Mouse (Mus musculus): ENCODE measurements around the gene Cwh43.
A peak's percentile ranks its signal among the peaks of the same experiment; 100 is the strongest.
"Not testable (repeated sequence)": the region's sequence is repeated elsewhere in the genome, so short reads cannot be mapped to it uniquely, and the experiment has no call there.

The Cwh43 gene

DNA sequence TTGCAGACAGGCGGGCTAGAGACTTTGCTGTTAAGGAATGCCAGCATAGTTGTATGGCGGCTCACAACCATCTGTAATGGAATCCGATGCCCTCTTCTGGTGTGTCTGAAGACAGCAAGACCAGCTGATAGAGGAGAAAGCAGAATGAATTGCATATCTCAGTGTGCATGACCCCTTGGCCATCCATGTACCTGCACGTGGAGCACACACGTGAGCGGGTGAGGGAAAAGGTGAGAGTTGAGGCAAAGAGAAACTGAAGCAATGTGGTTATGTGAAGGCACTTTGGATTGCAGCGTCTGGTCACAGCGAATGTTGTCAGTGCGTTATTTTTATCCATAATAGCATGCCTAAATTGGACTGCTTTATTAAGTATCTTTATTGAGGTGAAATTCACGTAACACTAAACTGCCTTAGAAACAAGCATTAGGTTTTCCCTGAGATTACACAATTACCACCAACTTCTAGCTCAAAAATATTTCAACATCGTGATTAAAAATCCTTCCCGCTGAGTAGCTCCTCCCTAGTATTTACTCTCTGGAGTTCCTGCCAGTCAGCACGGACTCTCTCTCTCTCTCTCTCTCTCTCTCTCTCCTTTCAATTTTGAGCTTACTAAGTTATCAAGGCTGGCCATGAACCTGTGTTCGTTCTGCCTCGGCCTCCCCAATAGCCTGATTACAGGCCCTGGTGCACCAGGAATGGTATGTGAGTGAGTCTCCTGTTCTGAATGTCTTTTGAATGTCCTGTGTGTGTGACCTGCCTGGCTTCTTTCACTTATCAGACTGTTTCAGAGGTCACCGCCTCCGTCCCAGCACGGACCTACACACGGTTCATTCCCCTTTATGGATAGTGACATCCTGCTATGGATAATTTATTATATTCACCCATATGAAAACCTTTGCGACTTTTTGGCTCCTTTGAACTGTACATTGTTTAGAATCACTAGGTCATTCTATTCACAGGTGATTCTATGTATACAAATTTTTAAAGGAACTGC lies 68.8 kb downstream of the Cwh43 start:
- DNase-seq (ENCODE audit: low spot score in 2 of 2): no peak

DNA sequence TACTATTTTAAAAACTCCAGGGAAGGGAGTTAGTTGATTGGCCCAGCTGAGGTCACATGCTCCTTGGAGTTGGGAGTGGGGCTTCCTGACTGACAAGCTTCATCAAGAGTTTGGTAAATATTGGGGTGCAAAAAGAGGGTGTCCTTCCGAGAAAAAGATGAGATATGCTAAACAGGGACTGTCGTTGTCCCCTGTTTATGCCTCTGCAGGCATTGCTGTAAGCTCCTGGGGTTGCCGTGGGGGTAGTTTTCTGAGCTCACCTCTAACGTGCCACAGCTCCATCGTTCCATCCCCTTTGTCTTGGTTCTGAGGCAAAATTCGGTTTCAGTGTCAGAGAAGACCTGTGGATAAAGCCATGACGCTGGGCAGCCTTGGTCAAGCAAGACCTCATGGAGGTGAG lies 74.8 kb downstream of the Cwh43 start, which contains the start of gene Dcun1d4:
Gene Dcun1d4, plus strand, starts transcription at position 301 of the 400 bp plus-strand sequence.
- no peak for DNase-seq (ENCODE audit: low spot score in 2 of 2)

DNA sequence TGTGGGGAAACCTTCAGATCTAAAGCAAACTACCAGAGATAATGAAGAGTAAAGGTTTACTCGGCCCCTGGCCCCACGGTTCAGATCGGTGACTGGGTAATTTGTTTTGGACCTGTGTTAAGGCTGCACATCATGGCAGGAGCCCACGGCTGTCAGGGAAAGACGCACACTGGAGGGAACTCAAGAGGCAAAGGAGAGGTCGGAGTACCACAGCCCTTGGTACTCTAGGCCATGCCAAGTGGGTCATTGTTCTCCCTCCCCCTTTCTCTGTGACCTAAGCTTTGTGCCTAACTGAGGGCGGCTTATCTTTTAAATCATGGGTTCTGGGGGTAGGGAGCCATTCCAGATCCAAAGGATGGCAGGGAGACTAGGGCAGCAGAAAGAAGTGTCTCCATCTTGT lies 75.5 kb downstream of the Cwh43 start:
- DNase-seq (ENCODE audit: low spot score in 2 of 2): no peak

DNA sequence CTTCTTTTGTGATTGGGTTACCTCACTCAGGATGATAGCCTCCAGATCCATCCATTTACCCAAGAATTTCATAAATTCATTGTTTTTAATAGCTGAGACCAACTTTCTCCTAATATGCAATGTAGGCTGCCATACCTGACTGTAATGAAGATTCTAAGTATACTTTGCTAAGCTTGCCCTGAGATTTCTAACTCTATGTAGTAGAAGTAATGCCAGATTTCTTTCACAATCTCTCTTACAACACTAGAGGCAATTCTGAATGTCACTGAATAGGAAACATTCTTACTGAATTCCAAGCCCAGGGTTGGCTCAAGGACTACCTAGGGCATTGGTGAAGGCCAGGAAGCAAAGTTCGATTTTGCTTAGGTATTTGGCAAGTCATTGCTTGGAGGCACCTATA lies 76.5 kb downstream of the Cwh43 start:
- not testable (repeated sequence) for DNase-seq (ENCODE audit: low spot score in 2 of 2)

DNA sequence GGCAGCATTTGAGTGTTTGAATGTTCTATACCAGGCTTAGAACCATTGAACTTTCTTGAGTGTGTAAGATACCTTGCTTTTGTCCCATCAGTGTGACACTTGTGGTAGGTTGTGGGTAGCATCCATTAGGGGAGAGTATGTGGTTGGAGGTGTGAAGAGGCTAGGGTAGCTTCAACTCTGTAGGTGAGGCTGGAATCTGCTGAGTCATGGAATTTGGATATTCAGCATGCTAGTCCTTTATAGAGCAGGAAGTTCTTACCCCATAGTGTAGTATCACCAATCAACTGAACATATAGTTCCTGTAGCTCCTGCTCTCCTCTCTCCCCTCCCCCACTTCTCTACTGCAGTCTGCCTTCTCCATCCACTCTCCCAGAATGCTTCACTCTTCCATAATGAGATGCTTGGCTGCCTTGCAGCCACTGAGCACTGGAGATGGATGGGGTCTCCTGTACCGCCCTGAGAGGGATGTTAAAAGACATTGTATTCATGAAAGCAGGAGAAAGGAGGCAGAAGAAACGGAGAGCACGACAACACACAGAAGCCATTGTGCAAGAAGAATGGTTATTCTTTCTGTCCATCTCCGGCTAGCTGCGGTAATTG lies 78.2 kb downstream of the Cwh43 start:
- no peak for DNase-seq (ENCODE audit: low spot score in 2 of 2)

DNA sequence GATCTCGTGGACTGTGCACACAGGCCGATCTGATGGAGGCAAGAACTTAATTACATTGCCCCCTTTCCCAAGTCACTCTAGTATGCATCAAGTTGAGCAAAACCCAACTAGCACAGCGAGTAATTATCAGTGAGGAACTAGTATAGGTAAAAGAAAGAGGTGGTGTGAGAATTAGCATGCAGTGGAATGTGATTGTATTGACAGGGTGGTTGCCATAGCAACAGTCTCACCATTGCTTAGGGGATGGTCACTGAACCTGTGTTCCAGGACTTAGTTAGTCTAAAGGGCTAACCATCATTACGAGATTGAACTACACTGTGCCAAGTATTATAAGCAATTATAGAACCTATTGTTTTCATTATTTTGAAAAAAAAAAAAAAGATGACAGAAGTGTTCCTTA lies 80.6 kb downstream of the Cwh43 start:
- no peak for DNase-seq (ENCODE audit: low spot score in 2 of 2)

DNA sequence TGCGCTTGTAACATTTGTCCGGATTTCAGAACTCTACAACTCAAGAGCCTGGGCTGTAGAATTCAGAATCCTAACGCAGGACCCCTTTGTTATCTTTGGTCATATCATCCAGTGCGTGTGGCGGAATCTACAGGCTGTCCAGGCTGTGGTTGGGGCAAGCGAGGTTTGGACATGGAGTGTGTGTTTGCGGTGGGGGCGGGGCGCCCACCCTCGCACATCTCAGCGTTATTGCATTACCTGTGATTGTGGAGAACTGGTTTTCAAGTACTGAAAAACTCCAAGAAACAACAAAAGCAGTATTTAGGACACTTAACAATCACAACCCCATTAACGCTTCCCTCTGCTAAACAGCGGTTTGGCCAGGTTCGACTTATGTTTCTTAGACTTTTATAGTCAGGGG lies 84.0 kb downstream of the Cwh43 start:
- DNase-seq (ENCODE audit: low spot score in 2 of 2): no peak

DNA sequence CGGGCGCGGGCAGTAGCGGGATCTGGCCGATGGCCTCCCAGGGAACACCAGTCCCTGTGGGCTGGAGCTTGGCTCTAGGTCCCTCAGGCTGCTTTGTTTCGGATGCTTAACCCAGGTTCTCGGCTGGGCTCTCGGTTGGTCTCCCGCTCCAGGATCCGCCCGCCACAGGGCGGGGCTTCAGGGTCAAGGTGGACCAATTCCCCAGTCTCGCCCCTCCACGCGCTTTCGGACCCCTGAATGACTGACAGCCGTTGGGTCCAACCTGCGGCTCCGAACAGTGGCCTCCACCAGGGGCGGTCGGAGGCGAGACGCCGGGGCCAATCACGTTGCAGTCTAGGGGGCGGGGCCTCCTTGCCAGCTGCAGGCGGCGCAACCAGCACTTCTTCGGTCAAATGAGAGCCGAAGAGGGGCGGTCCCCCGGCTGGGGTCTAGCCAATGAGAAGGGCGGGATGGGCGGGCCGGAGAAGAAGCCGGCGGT lies 84.8 kb downstream of the Cwh43 start:
- peak; percentile 98 for DNase-seq (ENCODE audit: low spot score in 2 of 2)

DNA sequence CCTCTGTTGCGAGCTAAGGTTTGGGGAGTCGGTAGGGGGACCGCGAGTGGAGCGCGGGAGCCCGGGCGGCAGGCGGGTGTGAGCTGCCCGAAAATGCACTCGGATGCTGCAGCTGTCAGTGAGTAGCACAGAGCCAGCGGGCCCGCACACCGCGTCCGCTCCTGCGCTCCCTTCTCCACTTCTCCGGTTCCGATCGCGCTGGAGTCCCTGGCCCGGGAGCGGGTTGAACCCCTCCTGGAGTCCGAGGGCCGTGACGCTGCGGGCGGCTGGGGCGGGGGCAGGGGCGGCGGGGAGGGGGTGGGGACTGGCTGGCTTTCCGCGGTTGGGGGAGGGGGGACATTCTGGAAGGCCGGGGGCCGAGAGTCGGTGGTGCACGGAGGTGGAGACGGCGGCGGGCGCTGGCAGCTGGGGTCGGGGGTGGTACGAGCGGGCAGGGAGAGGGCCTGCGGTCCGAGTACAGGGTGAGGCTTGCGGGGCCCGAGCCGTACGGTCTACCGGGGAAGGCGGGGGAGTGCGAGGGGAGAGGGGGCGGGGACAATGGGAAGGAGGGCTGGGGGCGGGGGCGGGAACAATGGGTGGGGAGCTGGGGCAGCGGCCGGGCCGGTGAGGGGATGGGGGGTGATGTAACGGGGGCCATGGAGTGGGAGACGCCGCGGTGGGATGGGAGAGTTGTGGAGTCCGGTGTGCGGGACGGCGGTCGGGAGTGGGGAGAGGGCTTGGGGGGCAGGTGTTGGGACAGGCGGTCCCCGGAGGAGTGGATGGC lies 85.4 kb downstream of the Cwh43 start:
- DNase-seq (ENCODE audit: low spot score in 2 of 2): peak in 1 of 2 experiments; percentile 76

DNA sequence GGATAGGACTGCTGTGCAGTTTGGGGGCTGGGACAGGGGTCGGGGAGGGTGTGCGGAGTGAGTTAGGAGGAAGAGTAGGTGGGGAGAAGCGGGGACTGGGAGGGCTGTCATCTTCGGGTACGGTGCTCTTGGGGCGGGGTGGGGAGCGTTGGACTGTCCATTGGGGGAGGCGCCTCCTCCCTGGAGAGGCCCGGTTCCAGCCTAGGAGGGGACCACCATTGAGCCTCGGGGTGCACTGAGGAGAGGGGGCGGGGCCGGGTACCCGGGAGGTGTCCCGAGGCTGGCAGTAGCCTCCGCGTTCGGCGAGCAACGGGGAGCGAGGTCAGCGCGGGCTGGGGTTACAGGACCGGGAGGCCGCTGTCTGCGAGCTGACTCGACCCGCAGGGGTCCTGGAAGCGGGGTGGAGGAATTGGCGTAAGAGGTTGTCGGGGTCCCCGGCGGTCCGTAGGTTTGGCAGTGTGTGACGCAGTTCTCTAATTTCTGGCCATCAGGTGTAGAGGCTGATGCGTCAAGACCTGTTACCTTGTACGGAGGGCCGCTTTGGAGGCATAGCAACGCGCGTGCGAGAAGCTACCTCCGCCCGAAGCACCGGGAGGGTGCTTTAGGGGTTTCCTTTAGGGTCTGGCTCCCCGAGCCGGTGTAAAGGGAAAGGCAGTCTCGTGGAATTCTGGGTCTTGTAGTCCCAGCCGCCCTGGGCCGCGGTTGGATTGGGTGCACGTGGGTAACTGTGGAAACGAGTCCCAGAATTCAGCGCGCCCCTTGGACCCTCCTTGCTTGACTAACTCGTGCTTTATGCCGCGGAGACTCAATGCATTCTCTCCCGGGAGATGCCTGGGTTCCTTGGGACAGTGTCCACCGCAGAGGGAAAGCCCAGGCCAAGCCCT lies 86.2 kb downstream of the Cwh43 start:
- DNase-seq (ENCODE audit: low spot score in 2 of 2): peak; percentile 74 to 82

DNA sequence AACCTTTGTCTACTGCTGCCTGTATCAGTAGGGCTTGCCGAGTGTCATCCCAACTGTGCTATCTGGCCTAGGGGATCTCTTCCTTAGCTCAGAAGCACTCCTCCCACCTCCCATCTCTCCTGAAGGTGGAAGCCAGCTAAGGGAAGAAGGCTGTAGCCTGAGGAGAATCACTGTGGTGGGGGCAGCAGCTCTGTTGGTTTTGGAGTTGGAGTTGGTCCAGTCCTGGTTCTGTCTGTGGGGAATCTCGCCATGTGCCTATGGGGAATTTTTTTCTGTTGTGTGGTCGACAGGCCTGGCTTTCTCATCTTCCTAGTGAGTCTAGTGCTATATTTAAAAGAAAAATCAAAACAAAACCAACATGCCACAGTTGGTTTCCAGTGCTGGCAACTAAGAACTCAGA lies 91.5 kb downstream of the Cwh43 start:
- no peak for DNase-seq (ENCODE audit: low spot score in 2 of 2)

DNA sequence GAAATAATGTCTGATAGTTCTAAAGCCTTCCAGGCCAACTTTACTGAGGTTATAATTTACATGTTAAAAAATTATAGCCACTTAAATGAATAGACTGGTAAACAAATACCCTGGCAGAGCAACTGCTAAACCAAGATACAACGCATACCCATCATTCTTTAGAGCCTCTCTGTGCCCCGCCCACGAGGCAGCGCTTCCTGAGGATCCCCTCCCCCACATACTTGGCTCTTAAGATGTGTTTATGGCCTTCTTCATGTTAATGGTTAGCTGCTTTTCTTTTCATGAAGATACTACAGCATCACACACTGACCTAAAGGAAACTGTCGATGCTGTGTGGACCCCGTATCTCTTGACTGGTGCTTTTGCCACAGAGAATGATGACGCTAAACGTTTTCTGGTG lies 92.7 kb downstream of the Cwh43 start:
- DNase-seq (ENCODE audit: low spot score in 2 of 2): no peak

DNA sequence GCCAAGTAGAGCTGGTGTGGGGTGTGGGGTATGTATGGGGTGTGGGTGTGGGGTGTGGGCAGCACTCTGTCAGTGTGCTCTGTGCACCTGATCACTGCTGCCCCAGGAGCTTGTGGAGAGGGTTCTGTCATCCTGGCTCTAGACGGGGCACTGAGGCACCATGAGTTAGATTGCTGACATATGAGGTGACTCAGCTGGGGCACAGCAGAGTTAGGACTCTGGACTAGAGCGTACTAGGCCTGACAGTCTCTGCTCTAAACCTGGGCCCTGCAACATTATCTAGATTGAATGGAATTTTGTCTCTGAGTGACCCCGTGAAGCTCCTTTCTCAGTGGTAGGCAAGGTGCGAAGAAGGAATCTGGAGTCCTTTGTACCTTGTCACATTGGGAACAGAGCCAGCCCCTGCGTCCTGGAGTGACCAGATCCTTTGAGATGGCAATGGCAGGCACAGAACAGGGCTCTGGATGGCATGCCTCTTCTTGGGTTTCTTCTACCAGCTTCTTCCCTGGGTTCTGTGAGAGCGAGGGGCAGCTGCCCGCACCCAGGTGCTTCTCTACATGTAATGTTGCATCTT lies 95.1 kb downstream of the Cwh43 start:
- DNase-seq (ENCODE audit: low spot score in 2 of 2): peak in 1 of 2 experiments; percentile 51

DNA sequence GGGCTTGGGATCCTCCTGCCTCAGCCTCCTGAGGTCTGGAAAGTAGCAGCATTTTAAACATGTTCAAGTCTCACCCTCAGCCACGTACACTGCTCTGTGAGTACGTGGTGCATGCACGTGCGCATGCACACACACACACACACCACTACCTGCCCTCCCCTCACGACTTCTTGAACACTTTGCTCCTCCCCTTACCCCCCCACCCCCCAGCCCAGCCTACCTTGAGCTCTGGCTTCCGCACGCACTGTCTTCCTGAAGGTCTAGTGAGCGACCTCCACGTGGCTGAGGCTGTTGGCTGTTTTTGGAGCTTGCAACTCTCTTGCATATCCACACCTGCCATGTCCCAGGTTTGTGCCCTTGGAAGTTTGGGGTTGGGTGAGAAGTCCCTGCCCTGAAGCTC lies 96.5 kb downstream of the Cwh43 start:
- peak in 1 of 2 experiments; percentile 31 for DNase-seq (ENCODE audit: low spot score in 2 of 2)
